Mouse (Mus musculus): ENCODE measurements around the gene Btbd35f6. TPM values are rescaled to one million over a fixed set of nuclear protein-coding genes. Genes with fewer than 3 reads are reported as not detected.
A peak's percentile ranks its signal among the peaks of the same experiment; 100 is the strongest.
"Not testable (repeated sequence)": the region's sequence is repeated elsewhere in the genome, so short reads cannot be mapped to it uniquely, and the experiment has no call there.

Gene Btbd35f6
- not detected for total RNA-seq (2021)
- long read RNA-seq, experiment 1, result 0 reads
- long read RNA-seq, experiment 2, result 0 reads

DNA sequence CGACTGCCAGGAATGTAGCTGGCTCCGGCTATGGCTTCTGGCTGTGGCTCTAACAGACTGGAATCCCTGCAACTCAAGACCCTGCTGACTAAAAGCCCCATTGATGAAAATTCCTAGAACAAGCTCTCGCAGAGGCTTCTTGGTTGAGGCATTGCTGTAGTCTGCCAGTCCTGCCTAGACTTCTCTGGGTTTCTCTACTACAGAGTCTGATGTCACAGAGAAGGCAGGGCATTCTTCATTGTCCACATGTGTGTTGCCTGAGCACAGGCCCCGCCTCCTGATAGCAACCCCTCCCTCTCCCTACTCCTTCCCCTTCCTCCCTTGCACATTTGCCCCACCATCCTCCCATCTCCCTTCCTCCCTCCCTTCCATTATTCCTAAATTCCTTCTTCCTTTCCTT, at the start of gene Btbd35f6:
TSS of gene Btbd35f6 (minus strand) at position 101 of the 400 bp plus-strand sequence.
- DNase-seq, result not testable (repeated sequence)

DNA sequence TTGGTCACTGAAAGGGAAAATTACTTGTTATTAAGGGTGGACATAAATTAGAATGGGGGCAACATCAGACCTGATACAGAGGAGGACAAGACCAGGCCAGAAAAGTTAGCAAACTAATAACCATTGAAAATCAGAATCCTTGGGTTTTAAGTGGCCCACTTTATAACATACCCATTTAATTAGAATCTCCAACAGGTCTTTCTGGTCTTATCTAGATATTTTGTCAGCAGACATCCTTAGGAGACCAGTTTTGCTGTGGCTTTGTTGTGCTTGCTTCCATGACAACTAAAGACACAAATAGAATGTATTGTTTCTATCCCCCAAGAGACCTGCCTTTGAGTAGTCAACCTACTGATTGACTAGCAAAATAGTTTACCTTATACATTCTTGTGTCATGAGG, 30.4 kb upstream of the Btbd35f6 start, which contains the start of gene Gm21870:
TSS of gene Gm21870 (minus strand) at position 101 of the 400 bp plus-strand sequence.
- DNase-seq, result not testable (repeated sequence)

DNA sequence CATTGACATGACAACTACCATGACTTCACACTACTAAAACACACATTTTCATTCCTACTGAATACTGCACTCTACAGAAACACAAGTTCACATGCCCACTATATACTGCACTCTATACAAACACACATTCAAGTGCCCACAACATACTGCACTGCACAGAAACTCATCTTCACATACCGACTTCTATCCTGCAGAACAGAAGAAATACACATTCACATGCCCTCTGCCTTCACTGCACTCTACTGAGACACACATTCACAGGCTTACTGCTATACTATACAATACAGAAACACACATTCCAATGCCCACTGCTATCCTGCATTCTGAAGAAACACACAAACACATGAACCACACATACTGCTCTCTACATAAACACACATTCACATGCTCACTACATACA, 26.1 kb downstream of the Btbd35f6 start:
- not testable (repeated sequence) for DNase-seq

DNA sequence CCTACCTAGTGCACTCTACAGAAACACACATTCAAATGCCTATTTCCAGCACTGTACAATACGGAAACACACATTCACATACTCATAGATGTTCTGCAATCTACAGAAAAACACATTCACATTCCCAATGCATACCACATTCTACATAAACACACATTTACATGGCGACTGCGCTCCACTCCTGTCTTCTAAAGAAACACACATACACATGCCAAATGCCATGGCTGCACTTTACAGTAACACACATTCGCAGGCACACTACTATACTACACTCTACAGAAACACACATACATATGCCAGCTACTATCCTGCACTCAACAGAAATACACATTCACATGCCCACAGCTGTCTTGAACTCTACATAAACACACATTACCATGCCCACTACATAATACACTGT, 28.1 kb downstream of the Btbd35f6 start:
- peak; percentile 5 for DNase-seq

DNA sequence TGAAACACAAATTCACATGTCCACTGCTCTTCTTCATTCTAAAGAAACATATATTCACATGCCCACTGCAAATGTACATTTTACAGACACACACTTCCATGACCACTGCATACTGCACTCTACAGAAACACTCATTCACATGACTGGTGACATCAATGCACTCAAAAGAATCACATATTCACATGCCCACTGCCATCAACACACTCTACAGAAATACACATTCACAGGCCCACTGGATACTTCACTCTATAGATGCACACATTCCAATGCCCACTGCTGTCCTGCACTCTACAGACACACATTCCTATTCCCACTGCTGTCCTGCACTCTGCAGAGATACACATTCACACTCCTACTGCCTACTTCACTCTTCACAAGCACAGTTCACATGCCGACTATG, 30.0 kb downstream of the Btbd35f6 start:
- DNase-seq, result peak; percentile 5

DNA sequence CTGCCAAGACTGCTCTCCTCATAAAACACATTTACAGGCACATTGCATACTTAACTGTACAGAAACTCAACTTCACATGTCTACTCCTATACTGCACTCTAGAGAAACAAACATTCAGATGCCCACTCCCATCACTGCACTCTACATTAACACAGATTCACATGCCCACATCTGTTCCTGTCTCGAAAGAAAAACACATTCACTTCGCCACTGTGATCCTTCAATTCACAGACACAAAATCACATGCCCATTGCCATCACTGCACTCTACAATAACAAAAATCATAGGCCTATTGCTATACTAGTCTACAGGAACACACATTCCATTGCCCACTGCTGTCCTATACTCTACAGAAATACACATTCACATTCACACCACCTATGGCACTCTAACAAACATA, 30.9 kb downstream of the Btbd35f6 start:
- not testable (repeated sequence) for DNase-seq

Other genes starting within 250 kb of the Btbd35f6 start
- gene Gm21870, start 30.3 kb upstream of the Btbd35f6 start, total RNA-seq (2021), result not detected
- gene Btbd35f9, start 205.0 kb upstream of the Btbd35f6 start, total RNA-seq (2021), result not detected

Data from gastrocnemius, postnatal 25 days (tissue).